Mouse (Mus musculus): ENCODE results near the gene Rbm4. TPM values are rescaled to one million over a fixed set of nuclear protein-coding genes. Genes with fewer than 3 reads are reported as not detected.

Gene Rbm4
- polyA plus RNA-seq (2014; fragmentation: Illumina TruSeq; extraction: RNeasy Lipid Tissue Mini Kit (QIAGEN cat#74804); ENCODE audit: low read depth, low replicate concordance) = 5.6 TPM

GRCm38 (mm10) chr19:4793831-4794422 lies at the start of gene Rbm4:
Gene Rbm4 (minus strand): TSS chr19:4793901.

DNA sequence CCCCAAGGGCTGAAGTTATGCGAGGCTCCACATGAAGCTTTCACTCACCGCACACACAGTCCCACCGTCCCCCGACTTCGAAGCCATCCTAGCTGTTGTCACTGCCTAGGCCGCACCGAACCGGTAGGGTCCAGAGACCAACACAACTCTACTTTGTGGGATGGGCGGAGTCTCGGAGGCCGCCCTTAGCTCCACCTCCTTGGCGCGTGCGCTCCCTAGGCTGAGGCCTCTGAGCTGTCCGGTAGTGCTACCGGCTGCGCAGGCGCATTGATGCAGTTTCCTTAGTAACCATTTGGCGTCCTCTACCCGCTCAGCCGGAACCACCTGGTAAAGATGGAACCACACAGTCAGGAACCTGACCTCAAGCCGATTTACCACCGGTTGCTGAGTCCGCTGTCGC lies 45.4 kb upstream of the Rbm4 start, which contains the start of the genes Ccs and Ccdc87:
Gene Ccs (minus strand): TSS at position 184 of the 400 bp plus-strand sequence.
Gene Ccdc87 (plus strand): TSS at position 218 of the 400 bp plus-strand sequence.

DNA sequence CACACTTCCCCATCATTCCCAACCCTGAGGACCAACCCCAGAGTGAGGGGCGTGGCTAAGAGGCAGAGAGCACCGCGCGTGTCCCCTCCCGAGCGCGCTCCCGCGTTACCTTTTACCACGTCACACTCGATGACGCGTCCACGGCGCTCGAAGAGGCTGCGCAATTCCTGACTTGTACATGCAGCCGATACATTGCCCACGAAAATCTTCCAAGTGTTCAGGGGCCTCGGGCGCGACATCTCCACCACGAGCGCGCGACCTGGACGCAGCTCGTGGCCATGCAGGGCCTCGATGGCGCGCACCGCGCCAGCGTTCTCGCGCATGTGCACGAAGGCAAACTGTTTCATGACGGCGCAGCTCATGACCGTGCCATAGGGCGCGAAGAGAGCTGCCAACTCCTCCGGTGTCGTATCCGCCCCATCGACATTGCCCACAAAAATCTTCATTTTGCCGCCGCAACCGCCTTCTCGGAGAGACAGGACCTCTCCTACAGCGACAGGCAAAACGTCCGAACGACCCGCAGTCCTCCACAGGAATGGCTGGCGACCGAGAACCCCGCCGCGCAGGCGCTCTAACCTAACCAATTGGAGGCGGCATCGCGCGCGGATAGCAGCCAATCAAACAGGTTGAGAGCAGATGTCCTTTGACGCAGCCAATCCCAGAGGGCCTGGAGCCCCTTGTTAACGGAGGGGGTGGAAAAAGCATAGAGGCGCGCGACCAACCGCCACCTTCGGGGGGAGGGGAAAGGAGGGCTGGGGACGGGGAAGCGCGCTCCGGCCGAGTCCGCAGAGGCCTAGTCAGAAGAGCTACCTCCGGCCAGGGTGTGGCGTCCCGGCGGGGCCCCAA lies 17.6 kb upstream of the Rbm4 start, which contains the start of the genes Gm21992 and Rbm14:
Gene Gm21992 (minus strand): TSS at position 550 of the 846 bp plus-strand sequence.
Gene Rbm14 (minus strand): TSS at position 572 of the 846 bp plus-strand sequence.

GRCm38 (mm10) chr19:4756193-4756911 lies 37.3 kb downstream of the Rbm4 start, which contains the start of gene Rbm4b:
Gene Rbm4b (plus strand): TSS chr19:4756497.

Other genes with a start within 250 kb of the Rbm4 start
- gene Lrfn4, start 178.2 kb downstream of the Rbm4 start, polyA plus RNA-seq (2014; fragmentation: Illumina TruSeq; extraction: RNeasy Lipid Tissue Mini Kit (QIAGEN cat#74804); ENCODE audit: low read depth, low replicate concordance) = not detected
- 1.7 TPM for gene Rce1, start 168.3 kb downstream of the Rbm4 start, polyA plus RNA-seq (2014; fragmentation: Illumina TruSeq; extraction: RNeasy Lipid Tissue Mini Kit (QIAGEN cat#74804); ENCODE audit: low read depth, low replicate concordance)
- 0.19 TPM for gene Gm960, start 95.2 kb downstream of the Rbm4 start, polyA plus RNA-seq (2014; fragmentation: Illumina TruSeq; extraction: RNeasy Lipid Tissue Mini Kit (QIAGEN cat#74804); ENCODE audit: low read depth, low replicate concordance)
- gene Sptbn2, start 82.7 kb downstream of the Rbm4 start, polyA plus RNA-seq (2014; fragmentation: Illumina TruSeq; extraction: RNeasy Lipid Tissue Mini Kit (QIAGEN cat#74804); ENCODE audit: low read depth, low replicate concordance) = 2.0 TPM
- 11.6 TPM for gene Rbm4b, start 37.4 kb downstream of the Rbm4 start, polyA plus RNA-seq (2014; fragmentation: Illumina TruSeq; extraction: RNeasy Lipid Tissue Mini Kit (QIAGEN cat#74804); ENCODE audit: low read depth, low replicate concordance)
- 14.7 TPM for gene Gm21992, start 17.7 kb upstream of the Rbm4 start, polyA plus RNA-seq (2014; fragmentation: Illumina TruSeq; extraction: RNeasy Lipid Tissue Mini Kit (QIAGEN cat#74804); ENCODE audit: low read depth, low replicate concordance)
- 1.9 TPM for gene Rbm14, start 17.7 kb upstream of the Rbm4 start, polyA plus RNA-seq (2014; fragmentation: Illumina TruSeq; extraction: RNeasy Lipid Tissue Mini Kit (QIAGEN cat#74804); ENCODE audit: low read depth, low replicate concordance)
- gene Ccs, start 45.4 kb upstream of the Rbm4 start, polyA plus RNA-seq (2014; fragmentation: Illumina TruSeq; extraction: RNeasy Lipid Tissue Mini Kit (QIAGEN cat#74804); ENCODE audit: low read depth, low replicate concordance) = 17.2 TPM
- gene Ccdc87, start 45.5 kb upstream of the Rbm4 start, polyA plus RNA-seq (2014; fragmentation: Illumina TruSeq; extraction: RNeasy Lipid Tissue Mini Kit (QIAGEN cat#74804); ENCODE audit: low read depth, low replicate concordance) = not detected
- gene Ctsf, start 61.2 kb upstream of the Rbm4 start, polyA plus RNA-seq (2014; fragmentation: Illumina TruSeq; extraction: RNeasy Lipid Tissue Mini Kit (QIAGEN cat#74804); ENCODE audit: low read depth, low replicate concordance) = 13.0 TPM
- gene Actn3, start 84.0 kb upstream of the Rbm4 start, polyA plus RNA-seq (2014; fragmentation: Illumina TruSeq; extraction: RNeasy Lipid Tissue Mini Kit (QIAGEN cat#74804); ENCODE audit: low read depth, low replicate concordance) = not detected
- gene Zdhhc24, start 84.8 kb upstream of the Rbm4 start, polyA plus RNA-seq (2014; fragmentation: Illumina TruSeq; extraction: RNeasy Lipid Tissue Mini Kit (QIAGEN cat#74804); ENCODE audit: low read depth, low replicate concordance) = 3.2 TPM
- gene Bbs1, start 112.7 kb upstream of the Rbm4 start, polyA plus RNA-seq (2014; fragmentation: Illumina TruSeq; extraction: RNeasy Lipid Tissue Mini Kit (QIAGEN cat#74804); ENCODE audit: low read depth, low replicate concordance) = 0.45 TPM
- 4.6 TPM for gene Dpp3, start 134.4 kb upstream of the Rbm4 start, polyA plus RNA-seq (2014; fragmentation: Illumina TruSeq; extraction: RNeasy Lipid Tissue Mini Kit (QIAGEN cat#74804); ENCODE audit: low read depth, low replicate concordance)
- 0.42 TPM for gene Peli3, start 149.2 kb upstream of the Rbm4 start, polyA plus RNA-seq (2014; fragmentation: Illumina TruSeq; extraction: RNeasy Lipid Tissue Mini Kit (QIAGEN cat#74804); ENCODE audit: low read depth, low replicate concordance)
- 22.6 TPM for gene Mrpl11, start 168.2 kb upstream of the Rbm4 start, polyA plus RNA-seq (2014; fragmentation: Illumina TruSeq; extraction: RNeasy Lipid Tissue Mini Kit (QIAGEN cat#74804); ENCODE audit: low read depth, low replicate concordance)
- not detected for gene Npas4, start 196.4 kb upstream of the Rbm4 start, polyA plus RNA-seq (2014; fragmentation: Illumina TruSeq; extraction: RNeasy Lipid Tissue Mini Kit (QIAGEN cat#74804); ENCODE audit: low read depth, low replicate concordance)
- gene Slc29a2, start 230.0 kb upstream of the Rbm4 start, polyA plus RNA-seq (2014; fragmentation: Illumina TruSeq; extraction: RNeasy Lipid Tissue Mini Kit (QIAGEN cat#74804); ENCODE audit: low read depth, low replicate concordance) = not detected
- 9.5 TPM for gene B4gat1, start 244.9 kb upstream of the Rbm4 start, polyA plus RNA-seq (2014; fragmentation: Illumina TruSeq; extraction: RNeasy Lipid Tissue Mini Kit (QIAGEN cat#74804); ENCODE audit: low read depth, low replicate concordance)
- 0.69 TPM for gene AC124502.3, start 245.0 kb upstream of the Rbm4 start, polyA plus RNA-seq (2014; fragmentation: Illumina TruSeq; extraction: RNeasy Lipid Tissue Mini Kit (QIAGEN cat#74804); ENCODE audit: low read depth, low replicate concordance)
- gene Brms1, start 247.5 kb upstream of the Rbm4 start, polyA plus RNA-seq (2014; fragmentation: Illumina TruSeq; extraction: RNeasy Lipid Tissue Mini Kit (QIAGEN cat#74804); ENCODE audit: low read depth, low replicate concordance) = 1.6 TPM